Mouse (Mus musculus) thymus, adult 2 months (tissue): Measurements from ENCODE around the gene Rpl3. TPM values are rescaled to one million over a fixed set of nuclear protein-coding genes. Genes with fewer than 3 reads are reported as not detected.

Source experiments
- DNase-seq: peaks from one replicate; pipeline ENCODE4 v3.0.0; 2021
- H3K27ac ChIP-seq: fragments of 200-500 bp; 2 replicates; pipeline ENCODE4 v1.5.1; 2012; ENCODE audit warnings: low read length, control low read depth; ENCODE audit not compliant: control insufficient read depth, insufficient read depth
- H3K27me3 ChIP-seq: fragments of 200-500 bp; 2 replicates; pipeline ENCODE4 v1.6.1; 2012; ENCODE audit warnings: mild to moderate bottlenecking, low read length, moderate library complexity, mixed read lengths; ENCODE audit not compliant: control insufficient read depth, insufficient read depth
- H3K36me3 ChIP-seq: fragments of 200-500 bp; 2 replicates; pipeline ENCODE4 v1.6.1; 2012; ENCODE audit warnings: mild to moderate bottlenecking, low read length, moderate library complexity; ENCODE audit not compliant: control insufficient read depth, insufficient read depth
- H3K4me1 ChIP-seq: fragments of 200-500 bp; replicated peaks from 2 replicates; pipeline ENCODE4 v1.6.1; 2012; ENCODE audit warnings: low read length; ENCODE audit not compliant: control insufficient read depth, insufficient read depth
- H3K4me3 ChIP-seq: fragments of 200-500 bp; 2 replicates; pipeline ENCODE4 v1.5.1; 2012; ENCODE audit warnings: mild to moderate bottlenecking, low read length, control low read depth, moderate library complexity; ENCODE audit not compliant: control insufficient read depth, insufficient read depth
- CTCF ChIP-seq: fragments of 200-500 bp; IDR thresholded peaks from 2 replicates; pipeline ENCODE4 v1.5.1; 2012; ENCODE audit warnings: mild to moderate bottlenecking, control low read depth, low read length, moderate library complexity, borderline replicate concordance; ENCODE audit not compliant: control insufficient read depth, poor library complexity, insufficient read depth; ENCODE audit errors: extremely low read depth
- POLR2A ChIP-seq: fragments of 200-500 bp; IDR thresholded peaks from 2 replicates; pipeline ENCODE4 v1.6.1; 2012; ENCODE audit warnings: mild to moderate bottlenecking, low read length, control low read depth, moderate library complexity; ENCODE audit not compliant: control insufficient read depth, poor library complexity, insufficient read depth; ENCODE audit errors: extremely low read depth
- WGBS: fragments of 180-500 bp; shearing (Covaris S2); methylation state at CpG from one replicate; pipeline ENCODE4 v1.1.7; 2018; 5-methylcytosine and 5-hydroxymethylcytosine counted together
- polyA plus RNA-seq: library from polyadenylated mRNA; depleted of rRNA; stranded (reverse); fragments of >200 nt; gene quantifications from 2 replicates; pipeline ENCODE4 v1.2.3, GENCODE M21; 2012

Rpl3 gene
- polyA plus RNA-seq, 1 experiment = 627 TPM

- Histone ChIP-seq H3K4me1 (peaks cover 7% of the 10 kb centered on the region), H3K36me3 (no peaks in the 10 kb centered on the region), H3K4me3 (no peak overlapping the region), H3K27ac (no peak overlapping the region), H3K27me3 (no peaks in the 10 kb centered on the region)
- TF ChIP-seq CTCF = no peak
- TF ChIP-seq POLR2A = no peak
- no peak for DNase-seq
- 87% methylated on average over 12 of the region's 12 CpGs for WGBS
Observed at GRCm38 (mm10) chr15:80105490-80106410, 14.1 kb upstream of the Rpl3 start.

GRCm38 (mm10) chr15:80102495-80102894 is 10.8 kb upstream of the Rpl3 start:
- DNase-seq = no peak
- peaks cover 16% of the 10 kb centered on the region for H3K4me1 ChIP-seq
- no peaks in the 10 kb centered on the region for H3K36me3 ChIP-seq
- no peaks in the 10 kb centered on the region for H3K27me3 ChIP-seq
- TF ChIP-seq POLR2A = no peak
- no peak for TF ChIP-seq CTCF
- H3K27ac ChIP-seq = no peak overlapping the region
- WGBS = 93% methylated on average over 6 of the region's 6 CpGs
- H3K4me3 ChIP-seq = no peak overlapping the region

- H3K4me1 ChIP-seq = peaks cover 26% of the 10 kb centered on the region
- TF ChIP-seq POLR2A (no peak), CTCF (no peak)
Observed at GRCm38 (mm10) chr15:80101503-80101902, 9.8 kb upstream of the Rpl3 start.

GRCm38 (mm10) chr15:80100871-80101270 is 9.2 kb upstream of the Rpl3 start:
- TF ChIP-seq CTCF = no peak
- no peaks in the 10 kb centered on the region for H3K36me3 ChIP-seq
- peaks cover 31% of the 10 kb centered on the region for H3K4me1 ChIP-seq
- no peak overlapping the region for H3K4me3 ChIP-seq
- no peak overlapping the region for H3K27ac ChIP-seq
- no peaks in the 10 kb centered on the region for H3K27me3 ChIP-seq
- 83% methylated on average over 10 of the region's 10 CpGs for WGBS
- no peak for DNase-seq

More at GRCm38 (mm10) chr15:80101503-80101902, 9.8 kb upstream of the Rpl3 start:
- no peaks in the 10 kb centered on the region for H3K27me3 ChIP-seq
- no peak overlapping the region for H3K4me3 ChIP-seq
- 92% methylated on average over 6 of the region's 6 CpGs for WGBS
- H3K36me3 ChIP-seq = no peaks in the 10 kb centered on the region
- H3K27ac ChIP-seq = no peak overlapping the region
- no peak for DNase-seq

GRCm38 (mm10) chr15:80100196-80100595 is 8.5 kb upstream of the Rpl3 start:
- H3K4me3 ChIP-seq = no peak overlapping the region
- H3K4me1 ChIP-seq = peaks cover 31% of the 10 kb centered on the region
- no peaks in the 10 kb centered on the region for H3K27me3 ChIP-seq
- no peaks in the 10 kb centered on the region for H3K36me3 ChIP-seq
- TF ChIP-seq CTCF (no peak), POLR2A (no peak)
- H3K27ac ChIP-seq = no peak overlapping the region
- 91% methylated on average over 3 of the region's 3 CpGs for WGBS
- DNase-seq = no peak

GRCm38 (mm10) chr15:80099477-80099876 is 7.8 kb upstream of the Rpl3 start:
- no peak for DNase-seq
- TF ChIP-seq CTCF (no peak), POLR2A (no peak)
- Histone ChIP-seq H3K4me3 (no peak overlapping the region), H3K27ac (no peak overlapping the region), H3K27me3 (no peaks in the 10 kb centered on the region), H3K4me1 (peaks cover 31% of the 10 kb centered on the region), H3K36me3 (no peaks in the 10 kb centered on the region)
- WGBS = 84% methylated on average over 3 of the region's 3 CpGs
